Mouse (Mus musculus): ENCODE measurements around the gene Raf1.

DNA sequence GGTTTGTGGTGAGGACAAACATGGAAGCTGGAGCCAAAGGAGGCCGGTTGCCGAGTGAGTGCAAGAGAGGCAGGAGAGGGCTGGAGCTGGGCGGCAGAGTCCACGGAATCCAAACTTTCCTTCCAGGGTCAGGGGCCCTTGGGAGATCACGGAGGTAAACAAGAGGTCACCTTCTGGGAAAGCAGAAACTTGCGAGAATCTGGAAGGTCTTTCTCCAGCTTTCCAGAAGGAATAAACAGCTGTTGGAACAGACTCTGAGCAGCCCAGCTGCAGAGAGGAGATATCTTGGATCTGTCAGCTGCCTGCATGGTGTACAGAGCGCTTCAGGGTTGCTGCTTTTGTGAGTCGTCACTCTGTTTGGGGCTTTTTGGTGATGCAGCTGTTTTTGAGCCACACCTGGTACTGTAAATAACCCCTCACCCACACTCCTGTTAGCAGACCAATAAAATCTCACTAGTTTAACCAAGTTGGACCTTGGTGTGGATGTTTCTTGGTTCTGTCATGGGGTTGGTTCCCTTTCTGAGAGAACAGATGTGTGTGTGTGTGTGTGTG, 40.7 kb upstream of the Raf1 start:
- TF ChIP-seq CTCF (conservative IDR thresholded peaks at IDR 0.05; ENCODE audit: insufficient read depth, insufficient read length, low read depth, low read length) (no peak), POLR2A (IDR thresholded peaks at IDR 0.05; ENCODE audit: low read depth, low read length) (no peak)
